Mouse (Mus musculus) heart, postnatal 0 days (tissue): ENCODE measurements around the gene Fam198b. TPM values are rescaled to one million over a fixed set of nuclear protein-coding genes. Genes with fewer than 3 reads are reported as not detected.

Source experiments
- ATAC-seq: fragments of 200-750 bp; cut with Nextera tagmentation; 2 replicates; pipeline ENCODE4 v1.8.0; 2017; ENCODE audit warnings: low read depth, moderate number of reproducible peaks, moderate library complexity; ENCODE audit not compliant: insufficient read depth
- DNase-seq: peaks from one replicate; pipeline ENCODE4 v3.0.0-alpha.2; 2016; ENCODE audit warnings: low spot score
- H3K27ac ChIP-seq: fragments of 300-500 bp; sonication (generic); 2 replicates; pipeline ENCODE4 v1.5.1; 2014; ENCODE audit warnings: low read depth, mild to moderate bottlenecking
- H3K27me3 ChIP-seq: fragments of 300-500 bp; sonication (generic); 2 replicates; pipeline ENCODE4 v1.6.1; 2014; ENCODE audit warnings: low read length, mixed read lengths; ENCODE audit not compliant: control insufficient read depth, insufficient read depth
- H3K36me3 ChIP-seq: fragments of 300-500 bp; sonication (generic); replicated peaks from 2 replicates; pipeline ENCODE4 v1.6.1; 2014; ENCODE audit warnings: low read length, mixed read lengths; ENCODE audit not compliant: control insufficient read depth, insufficient read depth
- H3K4me1 ChIP-seq: fragments of 300-500 bp; sonication (generic); 2 replicates; pipeline ENCODE4 v1.6.1; 2014; ENCODE audit warnings: antibody characterized with exemption; ENCODE audit not compliant: control insufficient read depth, insufficient read depth
- H3K4me2 ChIP-seq: fragments of 300-500 bp; sonication (generic); 2 replicates; pipeline ENCODE4 v1.6.1; 2014; ENCODE audit warnings: low read depth, mild to moderate bottlenecking, low read length, moderate library complexity
- H3K4me3 ChIP-seq: fragments of 300-500 bp; sonication (generic); 2 replicates; pipeline ENCODE4 v1.5.1; 2014; ENCODE audit warnings: low read depth, low read length
- H3K9ac ChIP-seq: fragments of 300-500 bp; sonication (generic); replicated peaks from 2 replicates; pipeline ENCODE4 v1.6.1; 2014; ENCODE audit warnings: low read depth, low read length, mixed read lengths
- H3K9me3 ChIP-seq: fragments of 300-500 bp; sonication (generic); replicated peaks from 2 replicates; pipeline ENCODE4 v1.6.1; 2016; ENCODE audit warnings: low read length; ENCODE audit not compliant: control insufficient read depth
- CTCF ChIP-seq: IDR thresholded peaks from 2 replicates; pipeline ENCODE4 v1.5.1; 2016; ENCODE audit warnings: antibody characterized with exemption, control low read depth, low read depth
- EP300 ChIP-seq: IDR thresholded peaks from 2 replicates; pipeline ENCODE4 v1.6.1; 2016; ENCODE audit warnings: antibody characterized with exemption, low read depth
- WGBS: fragments of 180-500 bp; shearing (Covaris S2); extraction: QIAGEN DNeasy Blood & Tissue Kit; methylation state at CpG from one replicate; pipeline ENCODE4 v1.1.7; 2014; 5-methylcytosine and 5-hydroxymethylcytosine counted together
- polyA plus RNA-seq: library from polyadenylated mRNA; unstranded; fragments of >200 nt; fragmentation: Nextera tagmentation; extraction: Ambion mirVana; gene quantifications from 2 replicates; pipeline ENCODE4 v1.2.1, GENCODE M21; 2015
- total RNA-seq: library from RNA; depleted of rRNA; stranded (reverse); fragments of >200 nt; gene quantifications from 2 replicates; pipeline ENCODE4 v1.2.3, GENCODE M21; 2014; ENCODE audit warnings: low replicate concordance

Gene Fam198b
- total and polyA plus RNA-seq, 2 experiments from 2014 or later: 51.9 to 114 TPM

- Histone ChIP-seq H3K4me1 (peaks cover 10% of the 10 kb centered on the region), H3K36me3 (no peaks in the 10 kb centered on the region), H3K4me3 (no peak overlapping the region), H3K27me3 (no peaks in the 10 kb centered on the region), H3K9ac (no peak overlapping the region), H3K27ac (peak overlapping the region; percentile 46), H3K4me2 (no peak overlapping the region), H3K9me3 (no peaks in the 10 kb centered on the region)
- ATAC-seq: no peak
- no peak for DNase-seq
- 34% methylated on average over 2 of the region's 2 CpGs for WGBS
- TF ChIP-seq EP300 (no peak), CTCF (no peak)
Measured at GRCm38 (mm10) chr3:79983961-79984419, 99.7 kb downstream of the Fam198b start.

GRCm38 (mm10) chr3:79984542-79984941 is 100.2 kb downstream of the Fam198b start:
- DNase-seq (no peak), ATAC-seq (no peak)
- H3K4me1 ChIP-seq: peaks cover 8% of the 10 kb centered on the region
- no peaks in the 10 kb centered on the region for H3K27me3 ChIP-seq
- no peaks in the 10 kb centered on the region for H3K36me3 ChIP-seq
- no peak overlapping the region for H3K9ac ChIP-seq
- 24% methylated on average over 1 of the region's 1 CpGs for WGBS
- peak overlapping the region; percentile 46 for H3K27ac ChIP-seq
- TF ChIP-seq EP300 (no peak), CTCF (no peak)
- H3K9me3 ChIP-seq: no peaks in the 10 kb centered on the region
- no peak overlapping the region for H3K4me2 ChIP-seq
- no peak overlapping the region for H3K4me3 ChIP-seq

- Histone ChIP-seq H3K9me3 (no peaks in the 10 kb centered on the region), H3K4me2 (no peak overlapping the region), H3K9ac (peak overlapping the region; percentile 16; the same call in 1 of the 2 replicates), H3K4me3 (no peak overlapping the region), H3K4me1 (peaks cover 26% of the 10 kb centered on the region), H3K36me3 (no peaks in the 10 kb centered on the region), H3K27ac (peak overlapping the region; percentile 99), H3K27me3 (no peaks in the 10 kb centered on the region)
- peak; percentile 86 for DNase-seq
- WGBS: 21% methylated on average over 8 of the region's 8 CpGs
- TF ChIP-seq CTCF (no peak), EP300 (peak; percentile 93)
- ATAC-seq: peak; percentile 76
Measured at GRCm38 (mm10) chr3:79989250-79989649, 104.9 kb downstream of the Fam198b start.

GRCm38 (mm10) chr3:79989911-79990310 is 105.6 kb downstream of the Fam198b start:
- H3K9me3 ChIP-seq: no peaks in the 10 kb centered on the region
- WGBS: 8% methylated on average over 2 of the region's 2 CpGs
- H3K36me3 ChIP-seq: no peaks in the 10 kb centered on the region
- no peaks in the 10 kb centered on the region for H3K27me3 ChIP-seq
- H3K9ac ChIP-seq: peak overlapping the region; percentile 16; the same call in 1 of the 2 replicates
- H3K4me1 ChIP-seq: peaks cover 29% of the 10 kb centered on the region
- TF ChIP-seq CTCF: no peak
- no peak for TF ChIP-seq EP300
- H3K4me3 ChIP-seq: no peak overlapping the region
- ATAC-seq: no peak
- no peak overlapping the region for H3K4me2 ChIP-seq
- peak overlapping the region; percentile 99 for H3K27ac ChIP-seq
- DNase-seq: no peak

- Histone ChIP-seq H3K4me2 (no peak overlapping the region), H3K4me1 (peaks cover 29% of the 10 kb centered on the region), H3K9ac (0 out of 2 replicates have a peak overlapping the region, but pooled peaks have one; percentile 16), H3K27ac (peak overlapping the region; percentile 99), H3K36me3 (no peaks in the 10 kb centered on the region), H3K4me3 (no peak overlapping the region), H3K9me3 (no peaks in the 10 kb centered on the region), H3K27me3 (no peaks in the 10 kb centered on the region)
- DNase-seq (peak; percentile 90), ATAC-seq (peak; percentile 89)
- TF ChIP-seq CTCF: no peak
- TF ChIP-seq EP300: peak; percentile 42; the same call in 1 of the 2 replicates
Measured at GRCm38 (mm10) chr3:79990480-79990879, 106.1 kb downstream of the Fam198b start.

- Histone ChIP-seq H3K27ac (peak overlapping the region; percentile 77), H3K4me1 (peaks cover 29% of the 10 kb centered on the region), H3K9ac (no peak overlapping the region), H3K4me2 (no peak overlapping the region), H3K9me3 (no peaks in the 10 kb centered on the region), H3K27me3 (no peaks in the 10 kb centered on the region), H3K4me3 (no peak overlapping the region), H3K36me3 (no peaks in the 10 kb centered on the region)
- DNase-seq (peak; percentile 84), ATAC-seq (peak; percentile 38)
- WGBS: 14% methylated on average over 5 of the region's 5 CpGs
- TF ChIP-seq CTCF: no peak
- TF ChIP-seq EP300: 0 out of 2 replicates have a peak, but pooled peaks have one; percentile 18
Measured at GRCm38 (mm10) chr3:79994029-79994539, 109.8 kb downstream of the Fam198b start.
